Mouse (Mus musculus): Measurements from ENCODE around the gene Gabra2. TPM values are rescaled to one million over a fixed set of nuclear protein-coding genes. Genes with fewer than 3 reads are reported as not detected.

Gabra2 gene
- total RNA-seq (2023): not detected

GRCm38 (mm10) chr5:71095725-71096607 is at the start of gene Gabra2:
TSS of gene Gabra2 (minus strand) at chr5:71095849.

Data from CD4-positive naive resting alpha-beta T cell, adult 57 days (primary cell).